Mouse (Mus musculus) right cerebral cortex, postnatal 25 days (tissue): ENCODE measurements around the gene Snrnp27.

ENCODE experiments used
- DNase-seq: peaks from one replicate; pipeline ENCODE4 v3.0.0; 2022

The Snrnp27 gene

DNA sequence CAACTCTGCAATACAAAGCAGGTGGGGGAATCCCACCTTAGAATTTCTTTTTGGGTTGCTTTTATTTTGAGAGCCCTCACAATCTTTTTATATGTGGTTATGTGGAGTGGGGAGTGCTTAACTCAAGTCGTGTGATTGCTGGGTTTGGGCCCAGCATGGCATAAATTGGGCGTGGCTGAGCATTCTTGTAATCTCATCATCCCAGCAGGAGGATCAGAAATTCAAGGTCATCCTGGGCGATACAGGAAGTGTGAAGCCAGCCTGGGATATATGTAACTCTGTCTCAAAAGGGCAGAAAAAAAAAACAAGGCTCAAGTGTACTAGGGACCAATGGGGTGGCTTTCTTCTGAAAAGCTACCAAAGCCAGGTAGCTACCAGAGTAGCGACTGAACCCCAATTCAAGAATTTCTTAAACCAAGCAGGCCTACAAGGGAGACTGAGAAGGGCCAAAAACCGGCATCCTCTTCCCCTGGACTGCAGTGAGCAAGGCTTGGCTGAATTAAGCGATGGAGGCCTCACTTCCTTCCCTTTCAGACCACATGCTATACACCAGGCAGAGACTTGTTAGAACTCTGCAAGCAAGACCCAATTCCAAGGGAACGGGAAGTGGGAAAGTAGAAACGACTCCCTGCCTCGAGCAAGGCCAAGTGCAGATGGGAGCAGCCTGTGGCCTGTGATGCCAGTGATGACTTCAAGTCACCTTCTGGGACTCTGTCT lies 24.0 kb downstream of the Snrnp27 start:
- no peak for DNase-seq

DNA sequence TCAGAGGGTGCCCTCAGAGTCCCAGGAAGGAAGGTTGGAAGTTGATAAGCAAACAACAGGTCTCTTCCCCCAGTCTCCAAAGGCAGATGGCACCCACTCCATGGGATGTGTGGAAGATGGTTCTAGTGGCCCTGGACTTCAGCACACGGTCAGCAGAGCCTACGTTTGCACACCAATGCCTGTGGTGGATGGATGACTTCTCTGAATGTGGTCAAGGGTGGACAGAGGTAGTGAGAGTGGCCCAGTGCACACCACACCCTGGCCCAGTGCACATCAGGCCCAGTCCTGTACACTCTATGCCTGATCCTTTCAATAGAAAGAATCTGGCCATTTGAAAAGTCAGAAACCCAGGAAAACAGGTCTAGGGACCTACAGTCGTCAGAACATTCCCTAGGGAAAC lies 25.8 kb downstream of the Snrnp27 start:
- DNase-seq: no peak

DNA sequence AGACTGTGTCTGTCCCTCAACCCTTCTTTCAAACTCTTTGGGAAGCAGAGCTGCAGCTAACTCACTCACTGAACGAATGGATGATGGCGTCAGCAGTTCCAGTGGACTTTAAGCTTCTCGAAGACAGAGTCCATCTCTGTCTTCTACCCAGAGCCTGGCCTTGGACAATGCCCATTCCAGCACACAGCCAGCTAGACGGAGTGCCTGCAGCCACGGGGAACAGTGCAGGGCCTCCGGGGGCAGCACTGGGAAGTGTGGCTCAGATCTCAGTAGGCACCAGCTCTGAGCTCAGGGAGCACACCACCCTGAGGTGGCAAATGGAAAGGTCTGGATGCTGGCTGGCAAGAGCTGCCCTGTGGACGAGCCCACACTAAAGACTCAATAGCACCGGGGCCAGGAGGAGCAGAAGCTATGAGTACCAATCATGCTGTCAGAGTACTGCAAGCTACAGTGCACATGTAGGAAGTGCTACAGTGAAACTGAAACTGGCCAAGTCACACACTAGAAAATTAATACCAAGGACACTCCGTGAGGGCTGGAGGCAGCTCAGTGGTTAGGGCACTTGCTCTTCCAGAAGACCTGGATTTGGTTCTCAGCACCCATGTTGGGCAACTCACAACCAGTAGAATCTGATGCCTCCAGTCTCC lies 29.9 kb downstream of the Snrnp27 start:
- DNase-seq: no peak

DNA sequence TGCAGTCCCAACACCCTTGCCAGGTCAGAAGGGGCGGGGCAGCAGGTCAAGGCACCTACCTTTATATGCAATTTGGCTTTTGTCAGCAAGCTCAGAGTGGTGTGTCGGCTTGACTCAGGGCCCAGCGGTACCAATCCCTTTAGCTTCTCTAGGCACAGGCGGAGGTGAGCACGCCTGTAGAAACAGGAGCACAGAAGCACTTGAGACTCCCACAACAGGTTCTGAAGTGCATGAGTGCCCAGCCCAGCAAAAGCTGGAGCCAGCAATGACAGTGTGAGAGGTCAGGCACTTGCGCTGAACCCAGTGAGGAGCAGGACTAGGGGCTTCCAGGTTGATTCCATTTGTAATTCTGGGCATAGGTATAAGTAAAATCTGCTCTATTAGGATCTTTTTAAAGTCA lies 31.3 kb downstream of the Snrnp27 start:
- no peak for DNase-seq

DNA sequence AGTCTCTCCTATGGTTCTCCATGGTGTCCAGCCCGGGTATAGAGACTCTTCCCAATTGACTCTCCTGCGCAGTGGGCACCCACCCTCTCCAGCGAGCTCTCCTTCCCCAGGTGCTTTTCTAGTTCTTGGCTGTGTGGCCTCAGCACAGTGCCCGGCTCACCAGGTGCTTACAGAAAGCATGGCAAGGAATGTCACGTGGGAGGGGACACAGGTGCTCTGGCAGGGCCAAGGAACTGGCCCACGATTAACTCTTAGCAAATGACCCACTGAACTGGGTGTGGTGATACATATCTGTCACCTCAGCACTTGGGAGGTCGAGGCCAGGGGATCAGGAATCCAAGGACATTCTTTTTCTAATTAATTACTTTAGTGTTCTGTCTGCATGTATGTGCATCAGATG lies 38.2 kb downstream of the Snrnp27 start:
- no peak for DNase-seq

DNA sequence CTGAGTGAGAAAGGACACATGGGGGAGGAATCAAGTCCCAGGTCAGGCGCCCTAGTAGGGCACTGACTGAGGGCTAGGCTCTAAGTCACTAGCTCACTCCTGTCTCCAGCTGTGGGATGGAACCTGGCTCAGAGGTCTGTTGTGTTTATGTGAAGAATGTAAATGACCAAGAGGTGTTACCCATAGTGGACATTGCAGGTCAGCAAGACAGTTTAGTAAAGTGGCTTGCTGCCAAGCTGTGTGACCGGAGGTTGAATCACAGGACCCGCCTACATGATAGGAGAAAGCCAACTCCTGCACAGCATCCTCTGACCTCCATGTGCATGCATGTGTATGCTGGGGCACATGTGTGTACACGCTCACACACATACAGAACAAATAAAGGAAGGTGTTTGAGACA lies 38.8 kb downstream of the Snrnp27 start:
- DNase-seq: no peak

DNA sequence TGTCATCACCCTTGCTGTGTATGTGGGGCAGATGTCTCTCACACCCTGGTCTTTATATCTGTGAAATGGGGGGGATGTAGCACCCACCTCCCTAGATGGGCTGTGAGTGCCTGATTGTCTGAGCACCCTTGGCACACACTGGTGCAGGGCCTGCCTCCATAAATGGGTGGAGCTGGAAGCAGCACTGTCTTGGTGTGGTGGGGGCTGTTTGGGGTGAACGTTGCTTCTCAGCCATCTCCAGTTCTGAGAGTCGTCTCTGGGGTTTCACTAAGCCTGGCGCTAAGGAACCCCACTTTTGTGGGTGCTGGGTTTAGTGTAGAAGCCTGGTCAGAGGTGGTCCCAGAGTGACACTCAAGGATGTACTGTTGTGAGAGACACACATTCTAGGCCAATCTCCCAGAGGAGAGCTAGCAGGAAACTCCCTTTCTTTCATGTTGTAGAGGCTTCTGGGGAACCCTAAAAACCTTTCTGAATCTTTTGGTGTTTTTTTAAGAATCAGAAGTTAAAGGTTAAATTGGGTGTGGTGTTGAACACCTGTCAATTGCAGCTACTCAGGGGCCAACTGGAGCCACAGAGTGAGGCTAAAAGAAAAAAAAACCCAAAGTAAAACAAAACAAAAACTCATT lies 39.4 kb downstream of the Snrnp27 start:
- no peak for DNase-seq

DNA sequence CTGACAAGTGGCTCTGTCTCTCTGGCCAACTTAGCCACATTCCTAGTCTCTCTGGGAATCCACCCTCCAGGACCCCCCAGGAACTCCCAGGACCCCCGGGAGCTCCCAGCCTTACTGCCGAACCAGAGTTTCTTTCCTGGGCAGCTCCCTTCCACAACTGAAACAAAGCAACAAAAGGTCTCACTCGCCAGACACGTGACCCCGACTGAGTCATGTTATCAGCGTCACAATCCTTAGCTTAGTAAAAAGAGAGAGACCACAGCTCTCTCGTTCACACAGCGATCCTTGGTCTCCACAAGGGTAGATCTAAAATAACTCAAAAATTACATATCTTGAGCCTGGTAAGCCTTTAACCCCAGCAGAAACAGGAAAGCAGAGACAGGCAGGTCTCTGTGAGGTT lies 42.6 kb downstream of the Snrnp27 start:
- no peak for DNase-seq

DNA sequence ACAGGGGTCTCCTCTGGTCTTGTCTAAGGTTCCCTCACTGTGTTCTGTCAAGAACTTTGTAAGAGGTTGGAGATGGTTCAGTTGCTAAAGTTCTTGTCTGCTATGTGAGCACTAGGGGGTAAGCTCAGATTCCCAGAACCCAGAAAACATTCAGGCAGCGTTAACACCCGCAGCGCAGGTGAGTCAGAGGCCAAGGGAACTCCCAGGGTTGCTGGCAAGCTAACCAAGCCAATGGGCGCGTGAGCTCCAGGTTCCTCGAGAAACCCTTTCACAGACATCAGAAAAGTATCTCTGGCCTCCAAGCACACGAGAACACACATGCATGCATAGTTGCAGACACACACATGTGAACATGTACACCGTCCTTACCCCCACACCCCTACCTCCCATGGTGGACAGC lies 43.5 kb downstream of the Snrnp27 start:
- DNase-seq: no peak

DNA sequence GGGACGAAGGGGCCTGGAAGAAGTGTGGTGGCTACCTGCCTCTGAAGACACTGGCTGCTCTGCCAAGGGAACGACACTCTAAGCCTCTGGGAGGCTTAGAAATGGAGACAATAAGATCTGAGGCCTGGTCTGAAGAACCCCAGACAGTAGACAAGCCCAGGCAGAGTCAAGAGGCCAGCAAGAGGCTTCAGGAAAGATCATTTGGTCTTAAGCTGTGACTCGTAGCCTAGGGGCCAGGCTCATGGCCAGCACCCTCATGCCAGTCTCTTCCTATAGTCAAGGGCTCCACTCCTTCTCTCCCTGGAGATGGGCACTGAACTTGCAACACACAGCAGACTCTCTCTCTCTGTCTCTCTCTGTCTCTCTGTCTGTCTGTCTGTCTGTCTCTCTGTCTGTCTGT lies 44.2 kb downstream of the Snrnp27 start:
- DNase-seq: no peak

DNA sequence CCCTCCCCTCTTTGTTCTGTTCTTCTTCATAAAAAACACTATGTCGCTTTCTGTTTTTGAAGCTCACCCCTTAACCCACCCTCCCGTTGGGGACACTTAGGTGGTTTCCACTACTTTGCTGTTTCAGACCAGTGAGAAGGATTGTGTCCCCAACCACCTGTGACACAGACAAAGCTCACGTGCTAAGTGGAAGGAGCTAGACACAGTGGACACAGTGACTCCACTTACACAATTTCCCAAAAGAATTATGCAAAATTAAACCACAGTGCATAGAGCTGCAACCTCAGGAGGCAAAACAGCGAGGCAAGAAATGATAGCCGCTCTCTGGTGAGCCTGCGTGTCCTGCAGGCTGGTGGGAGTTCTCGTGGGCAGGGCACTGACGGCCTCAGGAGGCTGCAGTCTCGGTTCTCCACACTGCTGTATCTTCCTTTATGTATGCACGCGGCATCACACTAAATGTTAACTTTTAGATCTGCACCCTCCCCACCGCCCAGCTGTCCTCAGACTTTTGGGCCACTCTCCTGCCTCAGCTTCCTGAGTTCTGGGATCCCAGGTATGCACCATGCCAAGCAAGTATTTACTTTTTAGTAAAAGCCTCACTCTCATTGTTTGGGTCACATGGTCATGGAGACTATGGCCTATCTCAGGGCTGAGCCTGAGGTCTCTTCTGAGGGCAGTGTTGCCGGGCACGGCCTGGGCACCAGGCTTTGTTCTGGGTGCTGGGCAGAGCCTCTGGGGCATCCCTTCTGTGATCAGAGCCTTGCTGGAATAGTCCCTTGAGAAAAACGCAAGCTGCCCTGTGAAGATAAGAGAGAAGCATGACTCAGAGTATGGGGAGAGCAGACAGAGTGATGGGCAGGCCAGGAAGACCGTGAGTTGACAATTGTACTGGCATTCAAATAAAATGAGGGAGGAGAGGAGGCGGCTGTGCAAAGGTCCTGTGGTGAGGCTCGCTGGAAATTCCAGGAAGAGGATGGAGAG lies 44.9 kb downstream of the Snrnp27 start:
- DNase-seq: no peak

DNA sequence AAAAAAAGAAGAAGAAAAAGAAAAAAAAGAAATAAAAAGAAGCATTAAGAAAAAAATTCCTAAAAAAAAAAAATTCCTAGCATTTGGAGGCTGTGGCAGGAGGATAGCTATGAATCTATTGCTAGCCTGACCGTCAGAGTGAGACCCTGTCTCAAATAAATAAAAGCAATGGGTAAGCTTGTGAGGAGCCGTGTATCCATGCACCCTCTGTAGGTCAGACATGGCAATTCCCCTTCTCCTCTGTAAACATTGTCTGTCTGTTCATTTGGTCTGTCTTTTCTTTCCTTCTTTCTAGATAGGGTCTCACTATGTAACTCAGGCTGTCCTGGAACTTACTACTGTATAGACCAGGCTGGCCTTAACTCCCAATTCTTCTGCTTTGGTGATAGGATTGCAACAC lies 45.9 kb downstream of the Snrnp27 start:
- no peak for DNase-seq

DNA sequence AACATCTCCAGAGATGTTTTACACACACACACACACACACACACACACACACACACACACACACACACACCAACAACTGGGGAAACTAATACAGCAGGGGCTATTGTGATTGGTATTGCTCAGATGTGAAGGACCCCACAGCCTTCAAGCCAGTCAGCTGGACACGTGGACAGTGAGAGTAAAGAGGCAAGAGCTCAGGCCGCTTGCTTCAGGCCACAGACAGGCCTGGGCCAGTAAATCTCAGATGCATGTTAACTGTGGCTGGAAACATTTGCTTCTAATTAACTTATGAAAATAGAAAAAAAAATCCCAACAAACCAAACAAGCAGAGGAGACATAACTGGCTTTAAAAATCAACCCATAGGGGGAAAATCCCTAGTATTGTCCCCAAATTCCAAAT lies 46.5 kb downstream of the Snrnp27 start:
- DNase-seq: no peak

DNA sequence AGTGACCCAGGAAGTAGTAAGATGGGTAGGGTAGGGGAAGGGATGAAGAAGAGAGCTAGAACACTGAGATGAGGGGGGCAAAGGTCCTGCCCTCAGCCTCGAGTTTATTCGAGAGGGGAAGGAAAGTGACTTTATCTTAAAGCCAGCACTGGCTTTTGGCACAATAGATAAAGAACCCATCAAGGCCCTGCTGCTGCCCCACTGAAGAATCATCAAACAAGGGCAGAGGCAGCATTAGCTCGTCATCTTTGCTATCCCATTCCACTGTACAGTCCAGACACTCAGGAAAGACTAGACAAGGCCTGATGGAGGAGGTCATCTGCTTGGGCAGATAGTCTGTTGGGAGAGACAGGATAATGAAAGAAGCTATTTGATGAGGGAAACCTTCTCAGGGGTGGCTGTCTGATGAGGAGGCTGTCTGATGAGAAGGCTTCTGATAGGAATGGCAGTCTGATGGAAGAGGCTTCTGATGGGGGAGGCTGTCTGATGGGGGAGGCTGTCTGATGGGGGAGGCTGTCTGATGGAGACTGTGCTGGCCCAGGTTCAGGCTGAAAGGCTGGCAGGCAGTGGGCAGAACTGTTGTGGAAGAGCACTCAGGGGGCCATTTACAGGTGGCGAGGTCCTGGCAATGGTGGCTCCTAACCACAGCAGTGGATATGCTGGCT lies 47.0 kb downstream of the Snrnp27 start:
- DNase-seq: no peak

DNA sequence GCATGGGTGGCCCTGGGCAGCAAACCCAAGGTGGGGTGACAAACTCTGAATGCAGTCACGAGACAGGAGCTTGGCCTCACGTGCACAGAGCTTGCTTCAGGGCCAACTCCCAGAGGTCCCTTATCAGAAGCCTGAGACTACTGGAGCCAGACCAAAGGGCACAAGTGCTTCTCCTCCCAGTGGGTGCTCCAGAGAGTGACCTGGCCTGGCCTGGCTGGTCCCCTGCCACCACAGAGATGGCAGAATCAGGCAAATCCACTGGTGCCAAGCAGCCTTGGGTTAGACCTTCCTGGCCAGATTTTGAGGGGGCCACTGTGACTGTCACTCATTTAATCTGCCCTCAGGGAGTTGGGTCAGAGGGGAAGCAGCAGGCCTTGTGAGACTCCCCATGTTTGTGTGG lies 47.8 kb downstream of the Snrnp27 start:
- no peak for DNase-seq

DNA sequence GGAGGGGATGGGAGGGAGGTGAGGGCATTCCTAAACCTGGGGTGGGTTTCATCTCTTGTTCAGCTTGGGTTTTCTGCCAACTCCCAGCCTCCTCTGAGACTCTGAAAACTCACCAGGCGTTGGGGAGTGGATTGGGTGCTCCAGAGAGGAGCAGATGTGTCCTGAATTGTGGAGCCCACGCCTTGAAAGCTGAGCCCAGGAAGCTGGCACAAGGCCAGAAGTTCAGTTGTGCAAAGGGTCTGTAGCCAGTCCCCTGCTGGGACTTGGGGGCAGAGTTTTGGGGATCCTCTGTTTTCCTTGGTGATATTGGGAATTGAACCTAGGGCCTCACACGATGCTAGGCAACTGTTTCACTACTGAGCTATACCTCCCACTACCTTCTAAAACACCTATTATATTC lies 54.2 kb downstream of the Snrnp27 start:
- DNase-seq: no peak

DNA sequence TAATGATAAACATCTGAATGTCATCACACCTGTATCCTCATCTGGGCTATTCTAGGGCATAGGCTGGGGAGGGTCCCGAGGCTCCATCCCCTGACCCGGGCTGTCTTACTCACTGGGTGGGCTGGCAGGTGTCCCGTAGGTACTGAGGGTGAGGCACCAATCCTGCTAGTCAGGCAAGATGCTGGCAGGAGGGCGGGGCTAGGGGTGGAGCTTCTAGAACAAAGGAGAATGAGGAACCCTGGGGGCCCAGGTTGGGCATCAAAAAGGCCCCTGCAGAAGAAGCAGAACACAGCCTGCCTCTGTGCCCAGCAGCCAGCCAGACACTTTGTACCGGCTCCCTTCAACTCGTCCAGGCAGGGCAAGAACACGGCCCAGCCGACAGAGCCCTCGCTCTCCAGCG lies 56.4 kb downstream of the Snrnp27 start, which contains the start of gene Asprv1:
TSS of gene Asprv1 (plus strand) at position 219 of the 400 bp plus-strand sequence.
- DNase-seq: no peak
